Mouse (Mus musculus) spleen, adult 2 months (tissue): ENCODE results near the gene Pstpip1.

ENCODE experiments used
- CTCF ChIP-seq: fragments of 200-500 bp; IDR thresholded peaks from 2 replicates; pipeline ENCODE4 v1.5.1; 2011; ENCODE audit warnings: mild to moderate bottlenecking, inconsistent platforms; ENCODE audit not compliant: insufficient read depth, insufficient read length, insufficient replicate concordance; ENCODE audit errors: extremely low read depth
- POLR2A ChIP-seq: fragments of 200-500 bp; IDR thresholded peaks from 2 replicates; pipeline ENCODE4 v1.6.1; 2011; ENCODE audit warnings: low read depth, low read length, inconsistent platforms

DNA sequence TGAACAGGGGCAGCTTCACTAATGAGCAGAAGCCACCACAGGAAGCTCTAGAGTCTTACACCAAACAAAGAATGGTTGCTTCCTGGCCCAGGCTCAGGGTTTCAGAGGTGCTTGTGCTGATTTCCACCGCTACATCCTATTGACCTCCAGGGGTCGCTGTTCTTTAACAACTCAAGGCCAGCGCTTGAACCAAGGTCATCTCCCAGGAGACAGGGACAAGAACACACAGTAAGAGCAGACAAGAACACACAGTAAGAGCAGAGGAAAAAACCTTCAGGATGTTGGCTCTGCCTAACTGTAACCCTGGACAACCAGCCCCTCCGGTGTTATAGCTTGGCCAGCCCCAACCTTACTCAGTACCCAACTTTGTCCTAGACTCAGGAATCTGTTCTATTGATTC, 14.5 kb upstream of the Pstpip1 start:
- no peak for TF ChIP-seq POLR2A
- peak; percentile 72; the same call in 1 of the 2 replicates for TF ChIP-seq CTCF
